Mouse (Mus musculus): ENCODE measurements around the gene Eif4e.
A peak's percentile ranks its signal among the peaks of the same experiment; 100 is the strongest.
"Not testable (repeated sequence)": the region's sequence is repeated elsewhere in the genome, so short reads cannot be mapped to it uniquely, and the experiment has no call there.

The Eif4e gene

DNA sequence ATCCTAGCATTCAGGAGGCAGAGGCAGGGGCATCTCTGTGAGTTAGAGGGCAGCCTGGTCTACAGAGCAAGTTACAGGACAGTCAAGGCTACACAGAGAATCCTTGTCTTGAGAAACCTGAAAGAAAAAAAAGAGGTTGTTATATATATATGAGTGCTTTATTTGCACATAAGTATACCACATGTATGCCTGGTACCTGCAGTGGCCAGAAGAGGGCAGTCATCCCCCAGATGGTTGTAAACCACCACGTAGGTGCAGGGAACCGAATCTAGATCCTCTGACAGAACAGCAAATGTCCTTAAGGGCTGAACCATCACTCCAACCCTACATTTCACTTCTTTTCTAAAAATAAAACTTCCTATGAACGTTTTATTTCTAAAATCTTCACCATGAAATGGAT is 8.1 kb upstream of the Eif4e start:
- DNase-seq (ENCODE audit: low spot score in 2 of 2): no peak

DNA sequence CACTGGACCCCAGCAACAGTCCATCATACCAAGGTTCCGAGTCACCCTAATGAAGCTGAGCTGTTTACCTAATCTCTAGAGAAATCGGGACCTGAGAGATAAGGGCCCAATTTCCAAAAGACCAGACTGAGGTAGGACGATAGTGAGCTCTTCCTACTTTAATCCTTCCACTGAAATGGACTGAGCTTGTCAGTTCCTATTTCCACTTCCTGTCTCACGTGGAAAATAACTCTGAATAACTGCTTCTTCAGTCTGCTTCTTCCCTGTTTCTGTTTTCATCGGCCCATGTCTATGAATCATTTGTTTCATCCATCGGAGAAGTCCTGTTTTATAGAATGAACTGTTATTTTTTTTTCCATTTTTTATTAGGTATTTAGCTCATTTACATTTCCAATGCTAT is 6.8 kb upstream of the Eif4e start:
- DNase-seq (ENCODE audit: low spot score in 2 of 2): no peak

DNA sequence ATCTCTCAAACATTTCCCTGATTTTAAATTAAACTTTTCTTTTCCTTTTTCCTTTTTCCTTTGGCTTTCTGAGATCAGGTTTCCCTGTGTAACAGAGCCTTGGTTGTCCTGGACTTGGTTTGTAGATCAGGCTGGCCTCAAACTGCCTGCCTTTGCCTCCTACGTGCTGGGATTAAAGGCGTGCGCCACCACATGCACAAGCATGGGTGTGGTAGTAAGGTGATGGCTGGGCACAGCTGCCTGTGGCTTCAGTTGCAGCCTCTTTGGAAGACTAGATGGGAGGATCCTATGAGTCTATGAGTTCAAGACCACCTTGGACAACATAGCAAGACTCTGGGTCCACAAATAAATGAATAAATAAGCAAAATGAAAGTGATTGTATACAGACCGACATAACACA is 2.0 kb upstream of the Eif4e start:
- no peak for DNase-seq (ENCODE audit: low spot score in 2 of 2)

DNA sequence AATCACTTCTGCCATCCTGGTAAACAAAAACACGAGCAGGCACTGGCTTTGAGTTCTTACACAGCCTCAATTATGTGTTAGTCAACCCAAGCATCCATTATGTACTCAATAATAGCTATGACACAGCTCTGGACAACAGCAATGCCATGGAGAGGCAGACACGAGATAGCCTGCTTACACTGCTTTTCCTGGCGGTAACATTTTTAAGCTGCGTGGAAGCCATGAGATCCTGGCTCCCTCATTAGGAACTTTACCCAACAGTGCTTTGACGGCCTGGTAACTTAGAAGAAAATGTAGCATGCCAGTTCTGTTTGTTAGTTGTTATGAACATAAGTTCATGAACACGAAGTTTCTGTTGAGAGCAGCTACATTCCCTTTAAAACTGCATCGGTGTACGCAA is 485 bp upstream of the Eif4e start:
- DNase-seq (ENCODE audit: low spot score in 2 of 2): no peak

DNA sequence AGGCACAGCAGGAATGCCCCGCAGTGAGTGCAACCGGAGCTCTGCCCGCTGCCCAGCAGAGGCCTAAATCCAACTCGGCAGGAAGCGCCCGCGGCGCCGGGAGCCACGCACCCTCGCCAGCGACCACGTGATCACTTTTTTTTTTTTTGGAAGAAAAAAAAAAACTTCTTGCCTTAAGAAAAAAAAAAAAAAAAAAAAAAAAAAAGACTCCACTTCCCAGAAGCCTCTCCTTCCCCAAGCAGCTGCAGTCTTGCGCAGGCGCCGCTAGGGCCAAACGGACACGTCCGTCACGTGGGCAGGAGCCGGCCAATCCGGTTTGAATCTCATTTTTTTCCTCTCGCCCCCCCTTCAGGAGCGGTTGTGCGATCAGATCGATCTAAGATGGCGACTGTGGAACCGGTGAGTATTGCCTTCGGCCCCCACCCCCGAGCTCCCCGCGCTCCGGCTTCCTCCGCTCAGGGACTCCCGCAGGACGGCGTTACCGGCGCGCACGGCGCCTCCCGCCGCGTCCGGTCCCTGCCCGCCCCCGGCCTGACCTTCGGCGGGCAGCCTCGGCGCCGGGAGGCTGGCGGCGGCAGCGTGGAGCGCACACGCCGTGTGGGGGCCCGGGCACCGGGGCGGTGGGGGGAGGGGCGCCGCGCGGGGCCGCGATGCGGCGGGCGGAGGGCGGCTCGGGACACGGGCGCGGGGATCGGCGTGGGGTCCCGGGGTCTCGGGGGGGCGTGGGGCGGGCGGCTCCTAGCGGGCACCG is 1.1 kb downstream of the Eif4e start:
- DNase-seq (ENCODE audit: low spot score in 2 of 2): peak; percentile 97 to 98

DNA sequence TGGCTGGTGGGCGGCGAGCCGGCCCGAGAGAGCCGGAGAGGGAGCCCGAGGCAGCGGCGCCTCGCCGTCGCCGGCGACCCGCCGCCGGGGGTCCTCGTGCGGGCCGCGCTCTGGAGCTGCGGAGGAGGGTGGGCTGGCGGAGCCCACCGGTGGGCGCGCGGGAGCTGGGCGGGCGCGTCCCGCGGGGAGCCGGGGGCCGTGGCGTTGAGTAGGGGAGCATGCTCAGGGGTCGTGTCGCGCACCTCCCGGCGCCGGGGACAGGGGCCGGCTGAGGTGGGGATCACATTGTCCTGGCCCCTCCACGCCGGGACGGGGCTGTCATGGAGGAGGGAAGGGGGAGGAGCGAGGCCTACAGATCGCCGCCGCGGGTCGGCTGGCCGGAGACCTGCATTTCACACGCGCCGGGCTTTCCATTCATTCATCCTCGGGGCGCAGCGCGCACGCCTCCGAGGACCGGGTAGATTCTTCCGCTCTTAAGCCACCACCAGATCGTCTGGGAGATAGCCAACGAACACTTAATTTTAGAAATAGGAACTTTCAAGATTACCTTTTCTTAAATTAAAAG is 1.8 kb downstream of the Eif4e start:
- DNase-seq (ENCODE audit: low spot score in 2 of 2): peak; percentile 63 to 64

DNA sequence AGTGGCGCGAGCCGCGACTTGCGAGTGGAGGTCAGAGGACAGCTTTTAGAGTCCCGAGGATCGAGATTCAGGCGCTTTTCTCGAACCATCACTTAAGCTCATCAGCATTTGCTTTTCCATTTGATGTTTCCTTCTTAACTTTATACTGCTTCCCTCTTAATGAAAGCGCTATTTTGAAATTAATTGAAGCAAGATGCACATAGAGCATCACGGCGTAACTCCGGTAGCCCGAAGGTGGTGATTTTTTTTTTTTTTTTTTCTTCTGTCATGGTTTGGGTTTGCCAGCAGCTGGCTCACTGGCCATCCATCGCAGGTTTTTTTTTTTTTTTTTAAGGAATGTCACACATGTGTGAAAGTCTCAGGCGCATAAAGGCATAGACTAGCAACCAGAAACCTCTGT is 2.3 kb downstream of the Eif4e start:
- DNase-seq (ENCODE audit: low spot score in 2 of 2): no peak

DNA sequence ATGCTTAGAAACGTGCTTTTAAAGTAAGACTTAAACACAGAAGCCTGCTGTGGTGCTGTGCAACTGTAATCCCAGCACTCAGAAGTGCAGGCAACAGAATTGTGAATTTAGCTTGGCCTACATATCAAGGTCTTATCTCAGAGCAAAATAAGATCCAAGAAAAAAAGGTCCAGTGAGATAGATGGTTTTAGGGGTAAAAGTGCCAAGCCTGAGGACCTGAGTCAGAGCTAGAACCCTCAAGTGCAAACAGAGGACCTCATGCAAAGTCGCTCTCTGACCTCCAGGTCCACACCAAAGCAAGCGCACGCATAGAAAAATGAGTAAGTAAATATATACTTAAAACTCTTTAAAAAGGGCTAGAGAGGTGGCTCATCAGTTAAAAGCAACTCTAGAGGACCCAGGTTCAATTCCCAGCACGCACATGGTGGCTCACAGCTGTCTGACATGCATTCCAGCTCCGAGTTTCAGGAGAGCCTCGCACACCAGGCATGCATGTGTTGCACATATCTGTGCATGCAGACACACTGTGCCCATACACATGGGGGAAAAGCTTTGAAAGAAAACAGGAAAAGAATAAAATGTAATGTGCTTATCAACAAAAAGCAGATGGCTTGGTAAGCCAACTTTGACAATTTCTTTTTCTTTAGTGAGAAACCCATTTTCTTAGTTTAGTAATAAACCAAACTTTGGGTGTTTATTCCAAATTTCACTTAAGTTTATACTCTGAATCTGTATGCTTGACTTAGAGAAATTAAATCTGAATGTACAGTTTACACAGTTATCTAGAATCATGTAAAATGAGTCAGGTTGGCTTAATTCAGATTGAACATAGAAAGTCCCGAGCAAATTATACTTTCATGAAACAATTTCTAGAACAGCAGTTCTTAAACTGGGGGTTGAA is 4.8 kb downstream of the Eif4e start:
- no peak for DNase-seq (ENCODE audit: low spot score in 2 of 2)

DNA sequence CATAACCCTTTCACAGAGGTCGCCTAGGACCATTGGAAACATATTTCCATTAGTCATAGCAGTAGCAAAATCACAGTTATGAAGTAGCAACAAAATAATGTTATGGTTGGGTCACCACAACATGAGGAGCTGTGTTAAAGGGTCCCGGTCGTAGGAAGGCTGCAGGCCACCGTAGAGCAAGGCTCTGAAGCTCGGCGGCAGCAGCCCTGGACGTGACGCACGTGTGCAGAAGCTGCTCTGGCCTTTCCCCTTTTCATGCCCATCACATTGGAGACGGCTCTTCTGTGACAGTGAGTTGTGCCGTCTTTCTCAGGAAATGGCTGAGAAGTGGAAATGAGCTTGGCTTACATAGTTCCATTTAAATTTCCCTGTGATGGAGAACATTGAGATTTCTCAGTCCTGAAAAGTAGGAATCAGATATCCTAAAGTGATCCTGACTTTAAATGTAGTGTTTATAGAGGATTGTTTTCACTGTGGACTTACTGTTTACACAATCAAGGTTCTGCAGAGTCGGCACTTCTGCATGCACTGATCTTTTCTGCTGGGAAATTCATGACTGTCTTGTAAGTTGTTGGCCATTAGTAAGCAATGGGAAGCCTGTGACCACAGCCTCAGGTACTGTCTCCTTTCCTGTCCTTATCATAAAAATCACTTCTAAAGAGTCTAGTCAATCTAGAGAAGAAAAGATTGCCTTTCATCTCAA is 5.7 kb downstream of the Eif4e start:
- no peak for DNase-seq (ENCODE audit: low spot score in 2 of 2)

DNA sequence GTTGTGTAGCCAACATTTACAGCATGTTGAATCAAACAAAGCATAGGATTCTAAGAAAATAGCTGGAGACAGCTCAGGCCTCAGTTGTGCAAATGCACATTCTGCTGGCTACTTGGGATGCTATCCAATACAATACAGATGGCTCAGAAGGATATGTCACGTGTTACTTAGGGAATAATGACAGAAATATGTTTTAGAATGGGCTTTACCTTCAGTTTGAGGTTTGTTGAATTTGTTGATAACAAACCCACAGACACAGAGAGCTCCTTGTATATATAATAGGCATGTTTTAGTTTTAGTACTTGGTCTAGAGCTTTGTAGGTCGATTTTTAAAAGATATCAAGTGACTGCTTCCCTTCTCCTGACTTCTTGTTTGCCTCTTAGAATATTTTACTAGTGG is 6.8 kb downstream of the Eif4e start:
- no peak for DNase-seq (ENCODE audit: low spot score in 2 of 2)

DNA sequence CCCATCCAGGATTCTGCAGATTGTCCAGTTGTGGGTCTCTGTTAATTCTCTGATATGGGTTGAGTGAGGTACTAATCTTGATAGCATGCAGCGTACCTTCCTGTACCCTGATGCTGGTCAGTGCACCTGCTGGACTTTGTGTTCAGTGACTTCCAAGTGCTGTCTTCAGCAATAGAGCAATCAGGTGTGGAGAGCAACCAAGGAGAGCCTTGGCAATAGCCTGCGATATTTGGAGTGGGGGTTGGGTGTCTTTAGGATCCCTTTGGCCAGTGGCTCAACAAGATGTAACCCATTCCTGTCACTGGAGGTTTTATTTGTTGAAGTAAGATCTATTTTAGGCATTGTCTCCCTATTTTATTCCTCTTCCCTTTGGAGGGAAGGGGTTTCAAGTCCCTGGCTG is 10.1 kb downstream of the Eif4e start:
- DNase-seq (ENCODE audit: low spot score in 2 of 2): no peak

DNA sequence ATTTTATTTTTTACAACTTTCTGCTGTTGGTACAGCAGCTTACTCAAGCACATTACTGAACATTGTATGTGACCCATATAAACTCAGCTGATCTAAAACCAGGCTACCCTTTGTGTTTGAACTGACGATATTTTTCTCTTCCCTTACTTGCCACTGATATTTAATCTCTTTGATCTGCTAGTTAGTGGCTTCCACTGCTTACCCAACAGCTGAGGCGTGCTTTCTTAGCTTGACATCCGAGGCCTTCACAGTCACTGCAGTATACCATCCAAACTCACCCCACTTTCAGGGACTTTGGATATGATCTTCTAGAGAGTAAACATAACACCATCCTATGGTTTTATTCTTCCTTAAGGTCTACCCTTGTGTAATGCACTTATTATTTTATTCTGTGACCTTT is 16.6 kb downstream of the Eif4e start:
- no peak for DNase-seq (ENCODE audit: low spot score in 2 of 2)

DNA sequence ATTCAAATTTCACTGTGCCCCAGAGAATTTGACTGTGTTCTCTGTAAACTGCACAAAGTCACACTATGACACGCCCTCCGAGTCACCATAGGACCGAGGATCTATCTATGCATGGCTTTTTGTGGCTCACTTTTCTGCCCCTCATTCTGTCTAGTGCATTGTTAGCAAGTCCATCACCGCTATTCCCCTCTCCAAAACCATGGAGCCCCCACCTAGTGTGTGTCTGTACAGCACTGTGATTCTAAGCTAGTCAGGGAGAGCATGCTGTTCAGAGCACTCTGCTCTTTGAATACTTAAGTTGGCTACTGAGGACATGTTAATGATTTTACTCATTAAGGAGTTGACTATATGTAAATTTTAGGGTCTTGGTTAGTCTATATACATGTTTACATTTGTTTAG is 18.1 kb downstream of the Eif4e start:
- no peak for DNase-seq (ENCODE audit: low spot score in 2 of 2)

DNA sequence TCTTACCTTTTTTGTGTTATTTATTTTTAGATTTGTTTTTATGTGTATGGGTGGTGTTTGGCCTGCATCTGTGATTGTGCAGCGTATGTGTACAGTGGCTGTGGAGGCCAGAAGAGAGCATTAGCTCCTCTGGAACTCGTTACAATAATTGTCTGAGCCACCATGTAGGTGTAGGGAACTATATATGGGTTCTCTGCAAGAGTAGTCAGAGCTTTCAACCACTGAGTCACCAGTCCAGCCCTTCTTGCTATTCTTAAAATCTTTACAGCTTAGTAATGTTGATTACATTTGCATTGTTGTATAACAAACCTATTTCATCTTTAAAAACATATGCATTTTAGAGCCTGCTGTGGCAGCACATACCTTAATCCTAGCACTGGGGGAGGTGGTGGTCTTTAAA is 20.7 kb downstream of the Eif4e start:
- DNase-seq (ENCODE audit: low spot score in 2 of 2): no peak

DNA sequence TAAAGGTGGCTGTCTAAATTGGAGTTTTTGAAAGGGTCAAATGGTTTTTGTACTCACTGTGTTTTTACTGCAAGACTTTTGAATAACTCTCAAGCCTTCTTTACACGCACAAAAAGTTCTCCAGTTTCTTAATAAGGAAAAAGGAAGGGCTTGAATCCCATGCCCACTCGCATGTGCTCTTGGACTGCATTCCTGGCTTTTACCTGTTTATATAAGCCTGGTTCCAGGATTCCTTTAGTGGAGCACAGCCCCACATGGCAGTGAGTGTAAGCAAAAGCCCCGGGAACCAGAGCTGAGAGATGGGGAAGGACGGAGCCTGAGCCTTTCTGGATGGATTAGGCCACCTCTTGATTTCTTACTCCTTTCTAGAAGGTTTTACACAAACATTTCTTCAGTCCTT is 23.1 kb downstream of the Eif4e start:
- DNase-seq (ENCODE audit: low spot score in 2 of 2): no peak

DNA sequence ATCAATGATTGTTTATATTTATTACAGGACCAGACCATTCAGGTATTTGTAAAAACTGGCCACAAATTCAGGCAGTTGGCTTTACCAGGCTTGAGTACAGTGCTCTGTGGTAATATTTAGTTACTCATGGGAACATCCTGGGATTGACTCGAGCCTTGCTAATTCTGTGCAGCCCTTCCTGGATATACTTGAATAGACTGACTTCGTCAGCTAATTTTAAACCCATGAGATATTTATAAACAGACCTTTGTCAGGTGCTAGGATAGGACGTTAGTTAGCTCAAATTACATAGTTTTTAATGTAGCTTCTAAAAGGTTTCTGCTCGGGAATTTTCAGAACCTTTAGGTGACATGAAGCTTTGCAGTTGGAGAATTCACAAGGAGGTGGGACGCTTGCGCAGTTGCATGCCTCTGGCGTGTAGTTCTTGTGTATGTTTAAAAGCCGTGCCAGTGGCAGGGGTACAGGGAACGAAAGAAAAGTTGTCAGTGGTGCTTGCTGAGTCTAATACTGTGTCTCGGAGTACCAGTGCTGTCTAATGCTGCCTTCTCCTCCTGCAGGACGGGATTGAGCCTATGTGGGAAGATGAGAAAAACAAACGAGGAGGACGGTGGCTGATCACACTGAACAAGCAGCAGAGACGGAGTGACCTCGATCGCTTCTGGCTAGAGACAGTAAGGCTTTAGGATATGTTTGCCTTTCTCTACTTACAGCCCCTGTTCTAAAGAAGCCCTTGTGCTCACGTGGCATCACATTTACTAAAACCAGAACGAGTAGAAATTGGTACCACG is 24.6 kb downstream of the Eif4e start:
- peak; percentile 40 to 48 for DNase-seq (ENCODE audit: low spot score in 2 of 2)

DNA sequence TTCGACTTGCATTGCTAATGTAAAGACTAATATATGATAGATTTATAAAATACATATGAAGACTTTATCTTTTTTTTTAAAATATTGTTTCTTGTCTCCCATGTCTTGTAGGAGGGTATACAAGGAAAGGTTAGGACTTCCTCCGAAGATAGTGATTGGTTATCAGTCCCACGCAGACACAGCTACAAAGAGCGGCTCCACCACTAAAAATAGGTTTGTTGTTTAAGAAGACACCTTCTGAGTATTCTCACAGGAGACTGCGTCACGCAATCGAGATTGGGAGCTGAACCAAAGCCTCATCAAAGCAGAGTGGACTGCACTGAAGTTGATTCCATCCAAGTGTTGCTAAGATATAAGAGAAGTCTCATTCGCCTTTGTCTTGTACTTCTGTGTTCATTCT is 29.3 kb downstream of the Eif4e start:
- not testable (repeated sequence) for DNase-seq (ENCODE audit: low spot score in 2 of 2)

DNA sequence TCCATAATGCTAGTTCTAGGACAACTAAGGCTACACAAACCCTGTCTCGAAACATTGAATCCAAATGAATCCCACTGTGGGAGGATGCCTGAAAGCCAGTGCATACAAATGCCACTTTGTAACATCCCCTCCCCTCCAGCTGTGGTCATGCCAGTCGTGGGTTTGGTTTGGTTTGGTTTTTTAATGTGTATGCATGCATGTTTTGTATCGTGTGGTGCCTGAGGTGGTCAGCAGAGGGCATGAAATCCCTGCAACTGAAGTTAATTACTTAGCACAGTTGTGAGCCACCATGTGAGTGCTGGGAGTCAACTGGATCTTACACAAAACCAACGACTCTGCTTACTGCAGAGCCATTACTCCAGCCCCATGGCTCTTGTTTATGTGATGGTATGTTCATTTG is 32.5 kb downstream of the Eif4e start:
- no peak for DNase-seq (ENCODE audit: low spot score in 2 of 2)

DNA sequence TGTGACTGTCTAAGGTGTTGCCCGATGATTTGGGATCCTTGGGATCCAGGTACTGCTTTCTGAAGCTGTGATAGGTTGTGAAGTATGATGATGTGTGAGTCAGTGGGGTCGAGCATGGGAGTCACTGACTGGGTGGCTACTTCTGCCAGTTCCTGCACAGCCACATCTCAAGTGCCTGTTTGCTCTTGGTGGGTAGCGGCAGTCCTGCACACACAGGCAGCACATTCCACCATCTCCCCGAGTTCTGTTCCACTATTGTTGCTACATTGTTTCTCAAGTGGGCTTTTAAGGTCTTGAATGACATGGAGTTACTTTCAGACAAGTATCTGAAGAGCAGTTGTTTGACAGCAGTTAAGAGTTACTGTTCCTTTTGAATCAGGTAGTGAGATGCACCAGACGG is 34.3 kb downstream of the Eif4e start:
- no peak for DNase-seq (ENCODE audit: low spot score in 2 of 2)

DNA sequence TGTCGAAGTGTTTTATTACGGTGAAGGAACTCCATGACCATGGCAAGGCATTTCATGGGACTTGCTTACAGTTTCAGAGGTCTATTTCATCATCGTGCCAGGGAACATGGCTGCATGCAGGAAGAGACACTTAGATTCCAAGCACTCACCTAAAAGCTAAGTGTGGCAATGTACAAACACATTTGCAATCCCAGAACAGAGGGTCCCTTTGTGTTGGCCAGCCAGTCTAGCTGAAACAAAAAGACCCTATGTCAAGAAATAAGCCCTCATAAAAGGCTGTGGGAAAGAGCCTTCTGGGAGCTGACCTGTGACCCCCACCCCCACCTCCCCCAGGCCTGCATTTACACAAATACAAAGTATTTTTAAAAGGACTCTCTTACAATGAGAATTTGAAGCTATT is 34.9 kb downstream of the Eif4e start:
- DNase-seq (ENCODE audit: low spot score in 2 of 2): no peak

DNA sequence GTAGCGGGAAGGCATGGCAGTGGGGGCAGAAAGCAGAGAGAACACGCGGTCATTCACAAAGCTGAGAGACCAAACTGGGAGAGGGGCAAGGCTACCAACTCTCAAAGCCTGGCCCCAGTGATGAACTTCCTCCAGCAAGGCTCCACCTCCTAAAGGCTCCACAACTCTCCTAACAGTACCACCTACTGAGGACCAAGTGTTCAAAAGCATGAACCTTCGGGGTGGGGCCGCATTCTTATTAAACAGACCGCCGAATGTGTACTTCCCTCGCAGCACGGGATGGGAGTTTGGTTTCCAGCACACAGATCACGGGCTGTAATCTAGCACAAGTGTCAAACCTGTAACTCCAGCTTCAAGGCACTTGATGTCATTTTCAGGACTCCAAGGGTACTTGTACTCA is 52.9 kb downstream of the Eif4e start:
- no peak for DNase-seq (ENCODE audit: low spot score in 2 of 2)

DNA sequence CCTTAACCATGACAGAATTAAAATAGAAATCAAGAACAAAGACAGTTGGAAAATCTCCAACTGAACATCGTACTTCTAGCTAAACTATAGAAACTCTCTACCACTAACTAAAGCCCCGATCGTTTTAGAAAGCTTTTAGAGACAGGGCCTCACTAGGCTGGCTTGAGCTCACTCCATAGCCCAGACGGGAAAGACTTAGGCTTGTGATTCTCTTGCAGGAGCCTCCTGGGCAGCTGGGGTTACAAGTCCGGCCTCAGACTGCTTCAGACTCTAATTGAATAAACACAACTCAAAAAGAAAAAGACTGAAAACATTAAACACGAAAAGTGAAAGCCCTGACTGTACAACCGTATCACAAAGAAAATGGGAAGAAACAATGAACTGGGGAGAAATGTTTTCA is 60.2 kb downstream of the Eif4e start:
- DNase-seq (ENCODE audit: low spot score in 2 of 2): no peak
